Mouse (Mus musculus) midbrain, postnatal 0 days (tissue): ENCODE measurements around the gene Arhgap15. TPM values are rescaled to one million over a fixed set of nuclear protein-coding genes. Genes with fewer than 3 reads are reported as not detected.

Source experiments
- ATAC-seq: fragments of 200-750 bp; cut with Nextera tagmentation; 2 replicates; pipeline ENCODE4 v1.8.0; 2017; ENCODE audit warnings: moderate number of reproducible peaks, mild to moderate bottlenecking, moderate TSS enrichment, moderate library complexity; ENCODE audit not compliant: low FRiP score
- DNase-seq: peaks from one replicate; pipeline ENCODE4 v3.0.0-alpha.2; 2015; ENCODE audit warnings: low spot score
- H3K27ac ChIP-seq: fragments of 300-500 bp; sonication (generic); 2 replicates; pipeline ENCODE4 v1.5.1; 2014; ENCODE audit warnings: low read depth, mild to moderate bottlenecking, low read length, mixed read lengths
- H3K27me3 ChIP-seq: fragments of 300-500 bp; sonication (generic); 2 replicates; pipeline ENCODE4 v1.6.1; 2014; ENCODE audit warnings: low read length, control low read depth, mixed read lengths; ENCODE audit not compliant: insufficient read depth
- H3K36me3 ChIP-seq: fragments of 300-500 bp; sonication (generic); 2 replicates; pipeline ENCODE4 v1.6.1; 2014; ENCODE audit warnings: low read length, control low read depth, mixed read lengths; ENCODE audit not compliant: insufficient read depth
- H3K4me1 ChIP-seq: fragments of 300-500 bp; sonication (generic); 2 replicates; pipeline ENCODE4 v1.6.1; 2014; ENCODE audit warnings: mild to moderate bottlenecking, control low read depth, antibody characterized with exemption, low read length, mixed read lengths; ENCODE audit not compliant: insufficient read depth
- H3K4me2 ChIP-seq: fragments of 300-500 bp; sonication (generic); 2 replicates; pipeline ENCODE4 v1.6.1; 2014; ENCODE audit warnings: low read depth, mild to moderate bottlenecking, low read length, mixed read lengths; ENCODE audit not compliant: poor library complexity, severe bottlenecking
- H3K4me3 ChIP-seq: fragments of 300-500 bp; sonication (generic); 2 replicates; pipeline ENCODE4 v1.5.1; 2014; ENCODE audit warnings: low read depth, mild to moderate bottlenecking, low read length, moderate library complexity
- H3K9ac ChIP-seq: fragments of 300-500 bp; sonication (generic); replicated peaks from 2 replicates; pipeline ENCODE4 v1.6.1; 2014; ENCODE audit warnings: mild to moderate bottlenecking, low read length, moderate library complexity, mixed read lengths; ENCODE audit not compliant: poor library complexity, severe bottlenecking
- H3K9me3 ChIP-seq: fragments of 300-500 bp; sonication (generic); 2 replicates; pipeline ENCODE4 v1.6.1; 2016; ENCODE audit warnings: low read length, control low read depth
- CTCF ChIP-seq: IDR thresholded peaks from 2 replicates; pipeline ENCODE4 v1.5.1; 2016; ENCODE audit warnings: antibody characterized with exemption, mild to moderate bottlenecking
- WGBS: fragments of 180-500 bp; shearing (Covaris S2); extraction: QIAGEN DNeasy Blood & Tissue Kit; methylation state at CpG from one replicate; pipeline ENCODE4 v1.1.7; 2014; 5-methylcytosine and 5-hydroxymethylcytosine counted together
- polyA plus RNA-seq: library from polyadenylated mRNA; unstranded; fragments of >200 nt; fragmentation: Nextera tagmentation; extraction: Ambion mirVana; gene quantifications from 2 replicates; pipeline ENCODE4 v1.2.1, GENCODE M21; 2015
- total RNA-seq: library from RNA; depleted of rRNA; stranded (reverse); fragments of >200 nt; gene quantifications from 2 replicates; pipeline ENCODE4 v1.2.3, GENCODE M21; 2014

Arhgap15 gene
- total and polyA plus RNA-seq, 2 experiments from 2014 or later = 0.77 to 1.2 TPM

DNA sequence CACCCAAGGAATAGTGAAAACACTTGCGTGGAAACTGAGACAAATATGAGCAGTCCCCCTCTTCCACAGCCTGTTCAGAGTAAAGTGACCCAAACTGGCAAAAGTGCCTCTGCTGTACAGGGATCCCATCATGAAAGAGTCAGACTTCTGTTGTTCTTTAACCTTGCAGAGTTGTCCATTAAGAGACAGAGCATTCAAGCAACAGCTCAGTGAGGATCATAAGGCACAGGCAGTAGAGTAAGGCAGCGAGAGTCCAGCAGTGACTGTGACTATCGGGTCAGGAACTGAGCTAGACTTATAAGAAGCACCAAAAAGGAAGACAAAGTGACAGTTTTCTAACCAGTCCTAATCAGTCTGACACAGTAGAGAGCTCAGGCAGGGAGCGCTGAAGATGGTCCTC, 47.8 kb downstream of the Arhgap15 start:
- Histone ChIP-seq H3K9me3 (no peaks in the 10 kb centered on the region), H3K4me3 (no peak overlapping the region), H3K4me1 (no peaks in the 10 kb centered on the region), H3K36me3 (no peaks in the 10 kb centered on the region), H3K4me2 (no peak overlapping the region), H3K9ac (no peak overlapping the region), H3K27me3 (no peaks in the 10 kb centered on the region), H3K27ac (no peak overlapping the region)
- WGBS = 93% methylated on average over 4 of the region's 4 CpGs
- TF ChIP-seq CTCF = no peak
- ATAC-seq = no peak
- DNase-seq = no peak

DNA sequence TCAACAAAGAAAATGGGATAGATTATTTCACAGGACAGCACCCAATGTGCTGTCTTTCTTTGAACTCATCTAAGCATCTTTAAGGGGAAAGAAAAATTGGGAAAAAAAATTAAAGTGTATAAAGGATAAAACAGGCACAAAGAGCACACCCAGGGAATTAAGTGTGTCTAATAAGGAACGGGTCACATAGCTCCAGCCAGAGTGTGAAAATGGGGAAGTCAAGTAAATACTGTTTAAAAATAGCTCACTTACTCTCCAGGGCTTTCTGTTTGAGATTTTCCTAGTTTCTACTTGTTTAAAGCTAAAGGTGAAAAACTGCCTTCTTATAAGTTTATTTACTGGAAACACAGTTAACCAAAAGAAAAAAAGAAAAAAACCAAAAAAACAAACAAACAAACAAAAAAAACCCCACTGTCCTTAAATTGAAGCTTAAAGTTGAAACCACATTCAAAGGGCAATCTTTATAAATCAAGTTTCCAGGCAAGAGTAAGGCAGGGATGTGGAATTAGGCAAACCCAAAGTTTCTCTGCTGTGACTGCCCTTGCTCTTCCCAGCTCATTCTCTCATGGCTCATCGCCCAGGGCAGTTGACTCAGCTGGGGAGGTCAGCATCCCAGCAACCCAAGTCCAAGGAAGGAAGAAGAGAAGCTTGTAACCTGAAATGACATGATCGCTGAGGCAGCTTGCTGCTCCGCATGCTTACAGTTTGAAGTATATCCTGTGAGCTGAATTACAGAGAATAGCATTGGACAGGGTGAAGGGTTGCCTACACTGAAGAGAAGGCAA, 57.5 kb downstream of the Arhgap15 start:
- Histone ChIP-seq H3K27me3 (no peaks in the 10 kb centered on the region), H3K4me1 (no peaks in the 10 kb centered on the region), H3K27ac (no peak overlapping the region), H3K9ac (no peak overlapping the region), H3K4me2 (no peak overlapping the region), H3K36me3 (no peaks in the 10 kb centered on the region), H3K9me3 (no peaks in the 10 kb centered on the region), H3K4me3 (no peak overlapping the region)
- 76% methylated on average over 4 of the region's 4 CpGs for WGBS
- ATAC-seq (no peak), DNase-seq (peak; percentile 37)
- no peak for TF ChIP-seq CTCF

DNA sequence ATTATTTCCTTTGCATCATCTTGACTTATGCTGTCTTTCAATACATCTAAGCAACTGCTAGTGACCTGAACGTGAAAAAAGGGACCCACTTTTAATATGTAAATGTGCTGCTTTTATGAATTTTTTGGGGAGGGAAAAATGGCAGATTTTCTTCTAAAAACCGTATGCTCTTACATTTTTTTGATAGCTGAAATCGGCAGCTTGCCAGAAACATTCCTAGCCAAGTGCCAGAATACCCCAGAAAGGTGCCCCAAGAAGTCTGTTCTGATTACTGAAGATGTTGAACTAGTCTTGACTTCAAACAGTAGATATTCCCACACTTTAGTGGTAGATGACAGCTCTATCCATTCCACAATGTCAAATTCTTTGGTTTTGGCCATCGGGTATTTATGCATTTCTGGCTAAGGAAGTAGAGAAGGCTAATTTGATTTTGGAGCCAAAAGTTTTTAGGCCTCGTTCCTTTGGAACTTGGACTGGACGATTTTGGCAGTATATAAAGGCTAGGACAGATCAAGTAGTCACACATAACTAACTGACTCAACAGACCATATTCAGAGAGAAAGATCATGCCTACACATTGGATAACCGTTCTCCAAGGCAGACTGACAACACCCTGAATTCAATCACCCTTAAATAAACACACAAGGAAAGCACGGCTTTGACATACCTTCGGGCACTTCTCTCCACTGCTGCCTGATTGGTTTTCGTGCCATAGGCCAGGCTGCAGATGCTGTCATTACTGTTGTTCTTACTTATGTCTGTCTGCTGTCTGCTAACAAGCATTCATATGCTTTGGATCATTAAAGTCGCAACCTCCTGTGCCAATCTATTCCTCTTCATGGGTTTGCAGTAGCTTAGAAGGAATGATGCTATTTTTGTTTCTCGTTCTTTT, 67.5 kb downstream of the Arhgap15 start:
- Histone ChIP-seq H3K4me1 (no peaks in the 10 kb centered on the region), H3K4me2 (no peak overlapping the region), H3K9ac (no peak overlapping the region), H3K4me3 (no peak overlapping the region), H3K27ac (no peak overlapping the region), H3K9me3 (no peaks in the 10 kb centered on the region), H3K27me3 (no peaks in the 10 kb centered on the region), H3K36me3 (no peaks in the 10 kb centered on the region)
- ATAC-seq (no peak), DNase-seq (peak; percentile 14)
- TF ChIP-seq CTCF = no peak
- 82% methylated on average over 12 of the region's 12 CpGs for WGBS

DNA sequence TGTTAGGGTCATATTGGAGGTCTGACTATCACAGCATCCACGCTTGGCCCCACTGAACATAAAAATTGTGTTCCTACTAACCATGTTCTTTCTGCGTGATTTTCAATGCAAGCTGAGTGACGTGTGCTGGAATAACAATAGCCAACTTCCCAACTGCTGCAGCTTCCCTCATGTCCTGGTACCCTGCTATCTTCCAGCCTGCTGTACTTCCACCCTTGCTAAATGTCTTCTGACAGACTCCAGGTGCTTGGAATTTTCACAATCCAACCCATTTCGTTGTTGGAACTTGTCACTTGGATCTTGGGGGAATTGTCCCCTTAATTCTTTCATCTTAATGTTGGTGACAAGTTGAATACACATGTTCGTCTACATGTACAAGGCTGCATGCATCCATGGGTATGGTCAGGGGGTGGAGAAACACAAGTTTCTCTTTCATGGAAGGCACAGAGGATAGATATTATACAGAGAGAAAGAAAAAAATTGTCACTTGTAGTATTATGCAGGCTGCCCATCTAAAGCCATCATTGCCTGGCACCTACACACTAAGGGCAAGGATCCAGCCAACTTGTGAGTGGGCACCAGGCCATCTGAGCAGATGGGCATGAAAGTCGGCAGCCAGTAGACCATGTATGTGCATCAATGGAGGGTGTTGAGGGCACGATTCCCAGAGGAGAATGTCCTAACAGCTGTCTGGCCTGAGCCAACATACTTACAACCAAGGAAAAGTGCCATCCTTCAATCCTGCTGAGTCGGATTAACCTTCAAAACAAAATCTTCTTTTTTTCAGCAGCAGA, 68.4 kb downstream of the Arhgap15 start:
- H3K9me3 ChIP-seq = no peaks in the 10 kb centered on the region
- H3K27me3 ChIP-seq = no peaks in the 10 kb centered on the region
- H3K4me3 ChIP-seq = no peak overlapping the region
- 80% methylated on average over 8 of the region's 8 CpGs for WGBS
- H3K4me1 ChIP-seq = no peaks in the 10 kb centered on the region
- no peak overlapping the region for H3K9ac ChIP-seq
- DNase-seq (peak; percentile 84), ATAC-seq (peak; percentile 41; the same call in 1 of the 2 replicates)
- no peak overlapping the region for H3K27ac ChIP-seq
- no peak for TF ChIP-seq CTCF
- H3K36me3 ChIP-seq = no peaks in the 10 kb centered on the region
- no peak overlapping the region for H3K4me2 ChIP-seq

DNA sequence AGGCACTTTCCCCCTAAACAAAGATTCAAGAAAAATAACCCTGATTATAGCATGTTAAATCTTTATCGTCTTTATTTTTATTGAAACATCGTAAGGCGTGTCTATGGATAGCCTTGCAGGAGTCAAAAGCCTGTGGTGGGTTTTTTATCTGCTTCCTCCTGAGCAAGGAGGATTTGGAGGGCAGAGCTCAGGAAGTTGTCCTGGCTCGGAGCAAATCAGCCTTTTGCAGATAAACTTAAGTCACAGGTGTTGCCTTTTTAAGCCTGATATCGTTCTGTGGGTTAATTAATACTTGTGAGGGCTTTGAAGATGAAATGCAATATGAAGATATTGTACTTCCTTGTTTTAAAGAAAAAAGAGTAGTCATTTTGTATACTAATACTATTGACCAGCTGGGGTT, 87.3 kb downstream of the Arhgap15 start:
- ATAC-seq (no peak), DNase-seq (no peak)
- H3K36me3 ChIP-seq = no peaks in the 10 kb centered on the region
- no peaks in the 10 kb centered on the region for H3K27me3 ChIP-seq
- no peak overlapping the region for H3K4me2 ChIP-seq
- no peak overlapping the region for H3K4me3 ChIP-seq
- no peaks in the 10 kb centered on the region for H3K9me3 ChIP-seq
- TF ChIP-seq CTCF = no peak
- H3K9ac ChIP-seq = no peak overlapping the region
- 76% methylated on average over 5 of the region's 5 CpGs for WGBS
- H3K4me1 ChIP-seq = no peaks in the 10 kb centered on the region
- no peak overlapping the region for H3K27ac ChIP-seq
